Mouse (Mus musculus) ovary, adult 18-20 months (tissue): Measurements from ENCODE around the gene Gm20547.
A peak's percentile ranks its signal among the peaks of the same experiment; 100 is the strongest.
"Not testable (repeated sequence)": the region's sequence is repeated elsewhere in the genome, so short reads cannot be mapped to it uniquely, and the experiment has no call there.

Source experiments
- DNase-seq: peaks from one replicate; pipeline ENCODE4 v3.0.0; 2022; ENCODE audit warnings: low spot score, mixed read lengths

Gm20547 gene

DNA sequence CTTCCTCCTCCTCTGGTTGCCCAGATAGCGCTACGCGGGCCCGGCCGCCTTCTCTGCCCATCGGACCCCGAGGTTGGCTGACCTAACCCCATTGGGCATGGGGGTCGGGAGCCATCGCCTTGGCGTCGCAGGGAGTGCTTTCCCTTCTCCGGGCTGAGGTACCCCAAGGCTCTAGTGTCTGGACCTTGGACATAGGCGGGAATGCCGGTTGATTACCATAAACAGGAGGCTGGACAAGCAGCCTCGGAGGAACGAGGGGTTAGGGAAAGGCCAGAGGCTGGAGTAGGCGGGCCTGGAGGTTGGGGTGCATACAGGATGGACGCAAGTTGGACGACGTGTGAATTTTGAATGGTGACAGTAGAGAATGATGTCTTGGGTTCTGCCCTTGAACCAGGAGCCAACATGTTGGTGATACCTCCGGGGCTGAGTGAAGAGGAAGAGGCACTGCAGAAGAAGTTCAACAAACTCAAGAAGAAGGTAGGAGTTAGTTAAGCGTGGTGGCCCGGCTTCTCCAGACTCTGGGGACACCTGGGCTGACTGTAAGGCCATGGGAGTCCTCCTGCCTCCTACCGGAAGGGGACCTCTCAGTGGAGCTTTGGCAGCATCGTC lies 31.2 kb downstream of the Gm20547 start:
- DNase-seq = no peak

DNA sequence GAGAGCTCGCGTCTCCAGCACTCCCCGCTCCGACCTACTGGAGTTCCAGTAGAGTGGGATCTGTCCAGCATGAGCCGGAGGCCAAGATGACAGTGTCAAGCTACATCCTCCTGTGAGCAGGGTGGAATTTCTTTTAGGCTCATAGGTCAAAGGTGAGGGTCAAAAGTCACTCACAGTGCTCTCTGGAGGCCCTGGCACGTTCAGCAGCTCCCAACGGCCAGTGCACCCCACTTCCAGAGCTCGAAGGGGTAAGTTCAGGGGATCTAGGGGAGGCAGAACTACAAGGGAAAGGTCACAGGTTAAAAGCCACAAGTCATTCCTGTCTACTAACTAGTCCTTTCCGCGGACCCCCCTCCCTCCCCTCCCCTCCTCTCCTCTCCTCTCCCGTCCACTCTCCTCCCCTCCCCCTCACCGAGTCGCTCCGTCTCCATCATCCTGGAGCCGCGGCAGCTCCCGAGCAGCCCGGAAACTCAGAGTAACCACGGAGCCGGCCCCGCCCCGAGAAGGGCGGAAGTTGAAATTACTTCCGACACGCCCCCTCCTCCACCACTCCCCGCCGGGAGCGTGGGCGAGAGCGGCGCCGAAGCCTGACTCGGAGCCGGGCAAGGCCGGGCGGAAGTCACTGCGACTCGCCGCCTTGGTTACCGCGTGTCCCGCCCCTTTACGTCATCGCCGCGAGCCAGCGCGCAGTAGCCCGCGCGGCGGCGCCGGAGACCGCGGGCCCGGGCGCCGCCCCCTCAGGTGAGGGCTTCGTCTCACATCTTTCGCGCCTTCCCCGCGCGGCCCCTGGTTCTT lies 31.9 kb downstream of the Gm20547 start, which contains the start of the genes Skiv2l and Nelfe:
Gene Skiv2l, minus strand, starts transcription at position 489 of the 795 bp plus-strand sequence.
Gene Nelfe, plus strand, starts transcription at position 670 of the 795 bp plus-strand sequence.
- DNase-seq = peak; percentile 96

- no peak for DNase-seq
These were observed 34.2 kb downstream of the Gm20547 start for GRCm38 (mm10) chr17:34847615-34848014.

DNA sequence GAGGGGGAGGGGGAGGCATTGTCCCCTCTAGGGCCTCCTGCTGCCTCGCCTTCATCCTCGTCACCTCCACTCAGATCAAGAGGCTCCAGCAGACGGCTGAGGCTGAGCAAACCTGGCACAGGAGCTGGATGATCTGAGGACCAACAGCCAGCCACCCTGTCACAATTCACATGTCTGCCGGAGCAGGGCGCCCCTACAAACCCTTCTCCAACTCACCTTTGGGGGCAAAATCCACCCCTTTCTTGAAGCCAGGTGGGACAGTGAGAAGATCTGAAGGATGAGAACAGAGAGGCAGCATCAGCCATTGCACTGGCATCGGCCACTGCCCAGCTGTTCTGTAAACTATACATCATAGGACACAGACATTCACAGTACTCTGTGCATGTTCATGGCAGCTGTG lies 34.6 kb downstream of the Gm20547 start:
- DNase-seq = no peak

DNA sequence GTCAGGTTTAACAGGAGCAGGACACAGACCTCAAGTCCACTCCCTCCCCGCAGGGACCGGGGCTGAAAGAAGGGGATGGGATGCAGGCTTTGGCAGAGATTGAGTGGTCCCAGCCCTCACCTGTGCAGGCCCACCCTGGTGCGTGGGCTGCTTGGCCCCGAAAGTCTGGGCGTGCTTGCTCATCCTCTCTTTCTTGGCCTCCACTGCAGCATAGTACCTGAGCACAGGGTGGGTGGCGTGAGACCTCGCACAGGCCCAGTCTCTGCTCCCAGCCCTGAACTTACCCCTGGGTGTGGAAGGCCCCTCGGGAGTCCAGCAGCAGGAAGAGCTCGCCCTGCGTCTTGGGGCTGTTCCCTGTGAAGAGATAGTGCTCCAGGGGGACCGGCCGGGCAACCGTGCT lies 37.0 kb downstream of the Gm20547 start:
- DNase-seq = no peak

DNA sequence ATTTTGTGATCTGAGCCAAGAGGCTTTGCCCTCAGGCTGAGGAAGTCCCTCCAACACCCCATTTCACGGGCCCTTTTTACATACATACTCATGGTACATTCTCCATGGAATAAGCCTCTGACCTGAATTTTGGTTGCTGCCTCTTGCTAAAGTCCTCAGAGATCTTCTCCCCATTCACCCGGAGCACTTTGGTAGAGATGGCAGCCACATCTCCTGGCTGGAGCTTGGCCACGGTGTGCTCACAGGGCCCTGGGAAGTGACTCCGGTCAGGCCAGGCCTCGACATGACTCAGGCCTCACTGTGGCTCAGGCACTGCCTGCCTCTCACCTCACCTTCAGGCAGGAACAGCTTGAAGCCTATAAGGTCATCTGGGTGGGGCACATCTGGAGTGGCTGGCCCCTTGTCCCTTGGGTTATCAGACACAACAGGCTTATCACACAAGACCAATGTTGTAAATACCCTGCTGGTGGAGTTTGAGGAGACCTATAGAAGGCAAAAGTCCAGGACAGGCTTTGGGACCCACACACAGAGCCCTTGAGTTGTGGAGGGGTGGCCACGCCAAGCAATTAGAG lies 41.0 kb downstream of the Gm20547 start:
- DNase-seq = no peak

- no peak for DNase-seq
These were observed 43.1 kb downstream of the Gm20547 start for GRCm38 (mm10) chr17:34838785-34839184.

GRCm38 (mm10) chr17:34837464-34838324 lies 44.1 kb downstream of the Gm20547 start:
- no peak for DNase-seq

GRCm38 (mm10) chr17:34836856-34837221 lies 45.0 kb downstream of the Gm20547 start, which contains the start of the genes Stk19 and Dxo:
Stk19 (minus strand) TSS chr17:34836945.
Dxo (plus strand) TSS chr17:34837019.
- peak; percentile 92 for DNase-seq

DNA sequence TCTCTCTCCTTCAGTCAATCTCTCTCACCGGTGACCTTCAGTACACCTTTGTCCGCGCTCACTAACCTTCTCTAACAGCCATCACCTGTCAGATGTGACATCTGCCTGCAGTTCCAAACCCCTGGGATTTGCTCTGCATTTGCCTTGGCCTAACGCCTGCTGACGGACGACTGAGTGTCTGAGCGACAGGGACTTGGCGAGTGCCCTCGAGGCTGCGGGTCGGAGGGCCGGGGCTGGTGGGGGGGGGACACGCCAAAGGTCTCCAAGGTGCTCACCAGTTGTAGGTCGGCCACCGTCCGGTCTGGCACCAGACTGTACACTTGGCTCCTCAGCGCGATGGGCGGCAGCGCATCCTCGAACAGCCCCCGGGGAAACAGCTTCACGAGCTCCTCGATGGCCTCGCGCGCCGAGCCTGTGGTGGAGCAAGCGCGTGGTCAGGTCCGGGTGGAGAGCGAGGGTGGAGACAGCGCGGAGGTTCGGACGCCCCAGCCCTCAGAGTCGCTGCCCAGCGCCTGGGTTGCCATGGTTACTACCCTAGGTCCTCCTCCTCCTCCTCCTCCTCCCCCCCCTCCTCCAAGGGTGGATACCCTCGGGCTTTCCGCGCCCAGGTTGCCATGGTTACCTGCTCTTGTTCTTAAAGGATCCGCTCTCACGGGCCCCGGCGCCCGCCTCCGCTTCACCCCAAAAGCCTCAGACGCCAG lies 45.5 kb downstream of the Gm20547 start:
- DNase-seq = no peak

GRCm38 (mm10) chr17:34830776-34831175 lies 51.1 kb downstream of the Gm20547 start:
- DNase-seq = not testable (repeated sequence)

DNA sequence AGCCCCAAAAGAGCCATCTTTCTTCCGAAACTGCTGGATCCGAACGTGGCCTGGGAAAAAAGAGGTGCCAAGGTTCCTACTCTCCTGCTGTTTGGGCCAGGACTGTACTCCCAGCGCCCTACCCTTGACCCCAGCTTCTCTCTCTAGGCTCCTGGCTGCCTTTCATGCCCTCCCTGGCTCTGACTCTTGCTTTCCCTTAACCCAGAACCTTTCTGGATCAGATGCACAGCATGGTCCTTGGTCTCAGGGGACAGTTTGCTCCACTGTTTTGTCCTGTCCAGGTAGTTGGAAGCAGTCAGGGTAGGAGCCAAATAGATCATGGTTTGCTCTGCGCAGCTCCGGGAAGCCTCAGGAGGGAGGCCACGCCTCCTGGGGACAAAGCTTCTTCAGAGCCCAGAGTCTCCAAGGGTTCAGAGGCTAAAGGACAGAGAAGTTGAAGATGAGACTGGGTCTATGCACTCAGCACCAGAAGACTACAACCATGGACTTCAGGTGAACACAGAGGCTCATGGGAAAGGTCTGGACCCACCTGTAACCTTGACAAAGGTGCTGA lies 66.9 kb downstream of the Gm20547 start:
- no peak for DNase-seq

DNA sequence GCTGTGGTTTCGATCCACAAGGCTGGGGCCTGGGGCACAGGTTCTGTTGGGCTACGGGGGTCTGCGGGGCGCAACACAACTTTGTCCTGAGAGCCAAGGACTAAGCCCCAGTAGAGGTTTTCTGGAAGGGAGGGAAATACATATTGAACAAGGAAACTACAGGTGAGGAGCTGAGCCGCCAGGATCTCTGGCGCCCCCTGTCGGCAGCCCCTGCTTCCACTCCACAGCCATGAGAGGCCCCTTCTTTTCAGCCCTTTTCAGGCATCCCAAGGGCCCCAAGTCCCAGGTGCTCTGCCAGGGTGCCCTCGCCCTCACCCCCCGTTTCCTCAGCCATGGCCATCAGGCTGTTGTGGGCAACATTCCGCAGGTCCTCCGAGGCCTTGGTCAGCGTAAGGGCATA lies 68.1 kb downstream of the Gm20547 start:
- DNase-seq = not testable (repeated sequence)

- no peak for DNase-seq
These were observed 70.6 kb downstream of the Gm20547 start for GRCm38 (mm10) chr17:34811275-34811674.

- not testable (repeated sequence) for DNase-seq
These were observed 71.0 kb downstream of the Gm20547 start for GRCm38 (mm10) chr17:34810811-34811210.

DNA sequence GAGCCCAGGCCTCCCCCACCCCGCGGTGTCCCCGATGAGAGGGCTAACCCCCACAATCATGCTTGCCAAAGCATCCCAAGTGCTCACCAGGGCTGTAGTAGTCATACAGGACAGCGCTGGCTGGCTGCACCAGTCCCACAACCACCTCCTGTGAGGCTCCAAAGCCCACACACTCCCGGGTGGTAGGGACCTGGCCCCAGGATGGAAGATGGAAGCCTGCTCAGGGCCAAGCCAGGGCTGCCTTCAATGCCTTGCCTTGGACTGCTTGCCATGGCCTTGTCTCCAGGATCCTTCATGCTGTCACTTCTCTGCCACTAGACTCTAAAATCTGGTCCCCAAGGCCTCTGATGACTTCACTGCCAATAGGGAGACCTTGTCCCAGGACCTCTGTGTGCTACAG lies 71.4 kb downstream of the Gm20547 start:
- DNase-seq = not testable (repeated sequence)

GRCm38 (mm10) chr17:34808599-34809205 lies 73.1 kb downstream of the Gm20547 start:
- no peak for DNase-seq

GRCm38 (mm10) chr17:34807176-34807575 lies 74.7 kb downstream of the Gm20547 start:
- no peak for DNase-seq
